Comparison of ENCODE assay signal across 14 mouse cellular contexts in the genomic region with DNA sequence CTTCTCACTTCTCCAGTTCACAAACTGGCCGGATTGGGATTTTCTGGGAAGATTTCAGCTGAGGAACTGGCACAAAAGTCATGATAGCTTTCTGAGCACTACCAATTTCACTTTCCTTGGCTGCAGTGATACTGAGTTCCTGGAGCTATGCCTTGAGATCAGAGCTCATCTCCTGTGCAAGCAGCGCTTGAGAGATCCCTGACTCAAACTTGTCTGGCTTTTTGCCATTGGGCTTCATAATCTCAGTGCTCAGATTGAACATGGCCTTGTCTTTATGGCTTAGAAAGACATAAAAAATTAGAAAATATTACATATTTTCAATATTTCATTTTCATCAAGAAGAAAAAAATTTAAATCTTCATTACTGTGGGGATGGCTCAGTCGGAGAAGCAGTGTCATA.
"Had no signal": no experiment of that assay in that cellular context is flagged by ENCODE, and none has a peak within 500 bp of the region (broad histone marks: within the 10 kb centered on the region; RNA-seq: fewer than 3 reads in every experiment).

No protein-coding gene starts in this region.

- DNase-seq: kidney, adult 2 months; kidney, postnatal 14 days; left cerebral cortex, postnatal 4 days; lung, adult 18-20 months; right cerebral cortex, adult 18-20 months; thymus, adult 2 months; thymus, postnatal 25 days had no signal

- H3K4me3 ChIP-seq: kidney, embryonic 15.5 days; limb, embryonic 13.5 days; midbrain, embryonic 13.5 days; myocyte; neural tube, embryonic 15.5 days; stomach, embryonic 15.5 days had no signal

- H3K27ac ChIP-seq: kidney, embryonic 15.5 days; limb, embryonic 13.5 days; liver, embryonic 14.5 days; midbrain, embryonic 13.5 days; neural tube, embryonic 15.5 days; stomach, embryonic 15.5 days had no signal
